10 mouse cellular contexts compared by ENCODE assay signal in the genomic region with DNA sequence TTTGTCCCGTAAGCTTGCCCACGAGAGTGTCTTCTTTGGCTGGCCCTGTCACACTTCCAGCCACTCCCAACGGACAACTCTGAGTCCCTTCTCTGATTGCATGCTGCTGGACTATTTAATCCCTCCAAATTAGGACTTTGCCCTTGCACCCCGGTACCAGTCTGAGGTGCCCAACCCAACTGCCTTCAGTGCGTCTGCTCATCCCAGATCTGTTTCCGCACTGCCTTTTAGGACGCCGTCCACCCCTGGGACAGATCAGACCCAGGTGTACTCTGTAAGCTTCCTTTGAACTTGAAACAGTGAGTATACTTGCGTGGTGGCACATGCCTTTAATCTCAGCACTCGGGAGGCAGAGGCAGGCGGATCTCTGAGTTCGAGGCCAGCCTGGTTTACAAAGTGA. TPM values are rescaled to one million over a fixed set of nuclear protein-coding genes. Genes with fewer than 3 reads are reported as not detected.
DNase-seq lines count a peak whose midpoint lies in the region; ATAC-seq and TF ChIP-seq lines count a peak whose summit lies in the region.
"Had no signal": no experiment of that assay in that cellular context is flagged by ENCODE, and none has a peak within 500 bp of the region (broad histone marks: within the 10 kb centered on the region; RNA-seq: fewer than 3 reads in every experiment).

No protein-coding gene starts in this region.

- H3K9me3 ChIP-seq in heart, embryonic 11.5 days (replicated peaks; ENCODE audit: control insufficient read depth, low read length) = no peaks in the 10 kb centered on the region
- H3K9me3 ChIP-seq in ES-Bruce4 (replicated peaks; ENCODE audit: control insufficient read depth, insufficient read depth, low read length, poor library complexity, severe bottlenecking) = no peaks in the 10 kb centered on the region
- H3K9me3 ChIP-seq in heart, postnatal 0 days (replicated peaks; ENCODE audit: control insufficient read depth, low read length) = no peaks in the 10 kb centered on the region
- H3K9me3 ChIP-seq in liver, embryonic 16.5 days (replicated peaks; ENCODE audit: control insufficient read depth, low read length) = no peaks in the 10 kb centered on the region
- H3K9me3 ChIP-seq: megakaryocyte, embryonic 14.5 days had no signal

- H3K36me3 ChIP-seq in heart, embryonic 11.5 days (ENCODE audit: control insufficient read depth, insufficient read depth, low read length) = no peaks in the 10 kb centered on the region
- no peaks in the 10 kb centered on the region for H3K36me3 ChIP-seq in ES-Bruce4 (ENCODE audit: control insufficient read depth, insufficient read depth, low read length, poor library complexity, severe bottlenecking)
- H3K36me3 ChIP-seq in heart, postnatal 0 days (replicated peaks; ENCODE audit: control insufficient read depth, insufficient read depth, low read length) = no peaks in the 10 kb centered on the region
- no peaks in the 10 kb centered on the region for H3K36me3 ChIP-seq in liver, embryonic 16.5 days (ENCODE audit: control insufficient read depth, insufficient read depth)

- no peak for TF ChIP-seq POLR2A in ES-Bruce4 (IDR thresholded peaks at IDR 0.05; ENCODE audit: insufficient read depth, low read length)

- no peak for TF ChIP-seq EP300 in ES-Bruce4 (IDR thresholded peaks at IDR 0.05; ENCODE audit: insufficient read depth, low read depth, low read length)
- no peak for TF ChIP-seq EP300 in heart, postnatal 0 days (IDR thresholded peaks at IDR 0.05; ENCODE audit: low read depth)

- WGBS in heart, embryonic 11.5 days (ENCODE audit: insufficient replicate concordance) = 67% methylated on average over 12 of the region's 12 CpGs
- 69% methylated on average over 12 of the region's 12 CpGs for WGBS in heart, postnatal 0 days
- 64% methylated on average over 12 of the region's 12 CpGs for WGBS in liver, embryonic 16.5 days (ENCODE audit: insufficient replicate concordance)

- TF ChIP-seq CTCF in ES-Bruce4 (IDR thresholded peaks at IDR 0.05; ENCODE audit: low read depth, low read length) = no peak
- no peak for TF ChIP-seq CTCF in heart, postnatal 0 days (IDR thresholded peaks at IDR 0.05; ENCODE audit: low read depth)

- no peak overlapping the region for H3K4me3 ChIP-seq in heart, embryonic 11.5 days (ENCODE audit: low read depth, low read length)
- H3K4me3 ChIP-seq in ES-Bruce4 (ENCODE audit: low read depth, low read length) = peak overlapping the region; percentile 13; the same call in 1 of the 2 replicates
- H3K4me3 ChIP-seq in heart, postnatal 0 days (ENCODE audit: low read depth, low read length) = no peak overlapping the region
- H3K4me3 ChIP-seq in liver, embryonic 16.5 days (ENCODE audit: low read depth, low read length) = no peak overlapping the region

- H3K27ac ChIP-seq in heart, embryonic 11.5 days (ENCODE audit: low read depth, low read length) = no peak overlapping the region
- no peak overlapping the region for H3K27ac ChIP-seq in ES-Bruce4 (ENCODE audit: insufficient read depth, low read length)
- H3K27ac ChIP-seq in heart, postnatal 0 days (ENCODE audit: low read depth) = no peak overlapping the region
- H3K27ac ChIP-seq in liver, embryonic 16.5 days (ENCODE audit: low read length) = no peak overlapping the region

- H3K9ac ChIP-seq in heart, embryonic 11.5 days (ENCODE audit: low read depth, low read length) = peak overlapping the region; percentile 79; the same call in 1 of the 2 replicates
- H3K9ac ChIP-seq in ES-Bruce4 (ENCODE audit: low read depth, poor library complexity, severe bottlenecking) = peak overlapping the region; percentile 96
- peak overlapping the region; percentile 90; the same call in 1 of the 2 replicates for H3K9ac ChIP-seq in heart, postnatal 0 days (replicated peaks; ENCODE audit: low read depth, low read length)
- H3K9ac ChIP-seq in liver, embryonic 16.5 days (ENCODE audit: low read depth, low read length) = no peak overlapping the region

- ATAC-seq in heart, embryonic 11.5 days (replicated peaks; ENCODE audit: insufficient number of reproducible peaks, low FRiP score, low TSS enrichment) = no peak
- ATAC-seq in heart, postnatal 0 days (ENCODE audit: insufficient read depth, low read depth) = no peak
- ATAC-seq in liver, embryonic 16.5 days (ENCODE audit: low read depth) = no peak

- peaks cover 21% of the 10 kb centered on the region for H3K4me1 ChIP-seq in heart, embryonic 11.5 days (ENCODE audit: control insufficient read depth, insufficient read depth, low read length)
- H3K4me1 ChIP-seq in ES-Bruce4 (ENCODE audit: control insufficient read depth, insufficient read depth, low read length) = peaks cover 2% of the 10 kb centered on the region
- H3K4me1 ChIP-seq in heart, postnatal 0 days (ENCODE audit: control insufficient read depth, insufficient read depth) = peaks cover 22% of the 10 kb centered on the region
- H3K4me1 ChIP-seq in liver, embryonic 16.5 days (ENCODE audit: control insufficient read depth, low read depth, low read length) = peaks cover 3% of the 10 kb centered on the region

- H3K4me2 ChIP-seq in heart, embryonic 11.5 days = peak overlapping the region; percentile 87
- H3K4me2 ChIP-seq in heart, postnatal 0 days (ENCODE audit: low read depth, low read length) = peak overlapping the region; percentile 97; the same call in 1 of the 2 replicates
- H3K4me2 ChIP-seq in liver, embryonic 16.5 days (ENCODE audit: low read depth, low read length) = 0 out of 2 replicates have a peak overlapping the region, but pooled peaks have one; percentile 69

- DNase-seq in heart, adult 8-10 months (ENCODE audit: low spot score) = no peak
- no peak for DNase-seq in heart, postnatal 0 days (ENCODE audit: low spot score)
- no peak for DNase-seq in frontal cortex, postnatal 36 days (ENCODE audit: low spot score in 2 of 2)
- no peak for DNase-seq in thymus, postnatal 0 days (ENCODE audit: low spot score)
- no peak for DNase-seq in spleen, postnatal 36 days (ENCODE audit: low spot score in 2 of 2)

- no peaks in the 10 kb centered on the region for H3K27me3 ChIP-seq in heart, embryonic 11.5 days (ENCODE audit: control insufficient read depth, insufficient read depth, low read length)
- no peaks in the 10 kb centered on the region for H3K27me3 ChIP-seq in ES-Bruce4 (ENCODE audit: control insufficient read depth, insufficient read depth, low read length, poor library complexity, severe bottlenecking)
- no peaks in the 10 kb centered on the region for H3K27me3 ChIP-seq in heart, postnatal 0 days (ENCODE audit: control insufficient read depth, insufficient read depth, low read length)
- peaks cover 43% of the 10 kb centered on the region for H3K27me3 ChIP-seq in liver, embryonic 16.5 days (ENCODE audit: control insufficient read depth, insufficient read depth, low read depth, low read length)

RNA-seq across cellular contexts. Expression of a gene that starts 1.3 kb away (rescaled TPM):
- polyA plus RNA-seq in heart, embryonic 11.5 days (2014; fragmentation: Nextera tagmentation; extraction: Ambion mirVana) = 25.4 and 33.2 TPM in 2 replicates
- 10 to 100 TPM; 45.5 to 59.7 (median 53.9) TPM for total RNA-seq in heart, adult 8-10 months (2022)
- 52.3 and 58.9 TPM in 2 replicates for polyA plus RNA-seq in ES-Bruce4 (2011; ENCODE audit: insufficient read depth, insufficient read length, low read depth, missing spikeins)
- 119 and 147 TPM in 2 replicates for total RNA-seq in heart, postnatal 0 days (2014; rRNA removed; ENCODE audit: low replicate concordance)
- polyA plus RNA-seq in heart, postnatal 0 days (2015; fragmentation: Nextera tagmentation; extraction: Ambion mirVana) = 13.9 and 18.2 TPM in 2 replicates
- polyA plus RNA-seq in liver, embryonic 16.5 days (2015; fragmentation: Nextera tagmentation; extraction: Ambion mirVana) = 8.1 and 10.1 TPM in 2 replicates
- 4.3 and 4.9 TPM in 2 replicates for polyA plus RNA-seq in thymus, postnatal 0 days (2015; fragmentation: Nextera tagmentation; extraction: Ambion mirVana)

RNA-seq across cellular contexts. Expression of a gene that starts 27.8 kb away (rescaled TPM):
- polyA plus RNA-seq in heart, embryonic 11.5 days (2014; fragmentation: Nextera tagmentation; extraction: Ambion mirVana) = 0.50 TPM in 1 of 2 replicates, not detected in the other
- not detected for total RNA-seq in heart, adult 8-10 months (2022)
- not detected in 2 replicates for polyA plus RNA-seq in ES-Bruce4 (2011; ENCODE audit: insufficient read depth, insufficient read length, low read depth, missing spikeins)
- total RNA-seq in heart, postnatal 0 days (2014; rRNA removed; ENCODE audit: low replicate concordance) = not detected in 2 replicates
- polyA plus RNA-seq in heart, postnatal 0 days (2015; fragmentation: Nextera tagmentation; extraction: Ambion mirVana) = not detected in 2 replicates
- not detected in 2 replicates for polyA plus RNA-seq in liver, embryonic 16.5 days (2015; fragmentation: Nextera tagmentation; extraction: Ambion mirVana)
- 4.8 and 5.9 TPM in 2 replicates for polyA plus RNA-seq in thymus, postnatal 0 days (2015; fragmentation: Nextera tagmentation; extraction: Ambion mirVana)
- total RNA-seq: adrenal gland, adult 18-20 months had no signal

RNA-seq across cellular contexts. Expression of a gene that starts 38.0 kb away (rescaled TPM):
- polyA plus RNA-seq in heart, embryonic 11.5 days (2014; fragmentation: Nextera tagmentation; extraction: Ambion mirVana) = 11.3 and 11.6 TPM in 2 replicates
- total RNA-seq in heart, adult 8-10 months (2022) = 1 to 10 TPM; 2.1 to 3.6 (median 3.0) TPM
- polyA plus RNA-seq in ES-Bruce4 (2011; ENCODE audit: insufficient read depth, insufficient read length, low read depth, missing spikeins) = 4.2 and 6.1 TPM in 2 replicates
- total RNA-seq in heart, postnatal 0 days (2014; rRNA removed; ENCODE audit: low replicate concordance) = 7.9 and 51.6 TPM in 2 replicates
- polyA plus RNA-seq in heart, postnatal 0 days (2015; fragmentation: Nextera tagmentation; extraction: Ambion mirVana) = 8.5 and 9.8 TPM in 2 replicates
- polyA plus RNA-seq in liver, embryonic 16.5 days (2015; fragmentation: Nextera tagmentation; extraction: Ambion mirVana) = 23.4 and 28.5 TPM in 2 replicates
- 25.3 and 33.2 TPM in 2 replicates for polyA plus RNA-seq in thymus, postnatal 0 days (2015; fragmentation: Nextera tagmentation; extraction: Ambion mirVana)
